Mouse (Mus musculus): ENCODE data around the gene Entpd7.

DNA sequence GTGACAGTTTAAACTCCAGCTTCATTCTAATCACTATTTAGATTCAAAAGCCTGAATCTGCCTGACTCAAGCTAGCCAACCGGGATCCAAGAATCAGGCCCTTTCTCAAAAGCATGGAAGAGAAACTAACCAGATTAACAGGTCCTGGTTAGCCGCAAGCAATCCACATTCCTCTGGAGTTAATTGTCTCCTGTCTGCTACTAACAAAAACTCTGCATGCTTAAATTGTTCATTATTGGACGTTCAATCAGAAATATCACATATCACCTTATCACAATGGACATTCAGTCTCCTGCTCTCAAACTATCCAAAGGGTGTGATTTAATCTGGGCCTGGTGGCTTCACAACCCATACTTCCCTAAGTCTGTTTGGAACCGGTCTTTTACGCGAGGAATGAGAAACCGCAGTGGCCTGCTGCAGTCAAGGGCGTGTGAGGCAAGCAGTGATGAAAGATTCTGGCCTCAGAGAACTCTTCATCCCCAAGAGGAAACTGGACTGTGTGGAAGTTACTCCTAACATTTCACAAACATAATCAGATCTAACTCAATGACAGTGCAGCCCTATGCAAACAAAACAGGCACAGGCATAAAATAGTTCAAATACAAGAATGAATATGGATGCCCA lies 20.2 kb upstream of the Entpd7 start:
- no peak for TF ChIP-seq FLI1 (IDR thresholded peaks at IDR 0.05; ENCODE audit: low read length)
- TF ChIP-seq GATA1 (IDR thresholded peaks at IDR 0.05; ENCODE audit: borderline replicate concordance, low read length): no peak
